Mouse (Mus musculus): ENCODE results near the gene Igfals. TPM values are rescaled to one million over a fixed set of nuclear protein-coding genes. Genes with fewer than 3 reads are reported as not detected.

Igfals gene
- polyA plus RNA-seq, 1 experiment from 2014 or later = 0.27 TPM

Other genes with a start within 250 kb of the Igfals start
- 82.2 and 89.6 TPM in 2 replicates for gene Tsc2, start 233.4 kb upstream of the Igfals start, polyA plus RNA-seq (2016; fragmentation: Nextera tagmentation; extraction: Ambion mirVana)
- 14.3 and 14.9 TPM in 2 replicates for gene Nthl1, start 233.3 kb upstream of the Igfals start, polyA plus RNA-seq (2016; fragmentation: Nextera tagmentation; extraction: Ambion mirVana)
- gene Slc9a3r2, start 215.7 kb upstream of the Igfals start, polyA plus RNA-seq (2016; fragmentation: Nextera tagmentation; extraction: Ambion mirVana) = 26.4 and 33.8 TPM in 2 replicates
- not detected in 2 replicates for gene Npw, start 207.5 kb upstream of the Igfals start, polyA plus RNA-seq (2016; fragmentation: Nextera tagmentation; extraction: Ambion mirVana)
- gene Zfp598, start 196.3 kb upstream of the Igfals start, polyA plus RNA-seq (2016; fragmentation: Nextera tagmentation; extraction: Ambion mirVana) = 23.5 and 25.0 TPM in 2 replicates
- gene Syngr3, start 176.0 kb upstream of the Igfals start, polyA plus RNA-seq (2016; fragmentation: Nextera tagmentation; extraction: Ambion mirVana) = 27.6 and 31.7 TPM in 2 replicates
- 43.9 and 48.4 TPM in 2 replicates for gene Gfer, start 169.8 kb upstream of the Igfals start, polyA plus RNA-seq (2016; fragmentation: Nextera tagmentation; extraction: Ambion mirVana)
- gene Noxo1, start 169.8 kb upstream of the Igfals start, polyA plus RNA-seq (2016; fragmentation: Nextera tagmentation; extraction: Ambion mirVana) = 1.7 and 2.2 TPM in 2 replicates
- 86.8 and 97.6 TPM in 2 replicates for gene Tbl3, start 158.3 kb upstream of the Igfals start, polyA plus RNA-seq (2016; fragmentation: Nextera tagmentation; extraction: Ambion mirVana)
- 0.24 TPM in 1 of 2 replicates, not detected in the other for gene Rnf151, start 147.9 kb upstream of the Igfals start, polyA plus RNA-seq (2016; fragmentation: Nextera tagmentation; extraction: Ambion mirVana)
- 892 and 929 TPM in 2 replicates for gene Rps2, start 147.9 kb upstream of the Igfals start, polyA plus RNA-seq (2016; fragmentation: Nextera tagmentation; extraction: Ambion mirVana)
- 201 and 205 TPM in 2 replicates for gene Ndufb10, start 141.5 kb upstream of the Igfals start, polyA plus RNA-seq (2016; fragmentation: Nextera tagmentation; extraction: Ambion mirVana)
- not detected in 2 replicates for gene Rpl3l, start 138.2 kb upstream of the Igfals start, polyA plus RNA-seq (2016; fragmentation: Nextera tagmentation; extraction: Ambion mirVana)
- 18.4 and 20.8 TPM in 2 replicates for gene Msrb1, start 129.4 kb upstream of the Igfals start, polyA plus RNA-seq (2016; fragmentation: Nextera tagmentation; extraction: Ambion mirVana)
- 0.41 and 0.63 TPM in 2 replicates for gene Hs3st6, start 113.0 kb upstream of the Igfals start, polyA plus RNA-seq (2016; fragmentation: Nextera tagmentation; extraction: Ambion mirVana)
- gene Meiob, start 61.7 kb upstream of the Igfals start, polyA plus RNA-seq (2016; fragmentation: Nextera tagmentation; extraction: Ambion mirVana) = not detected in 2 replicates
- gene Hagh, start 25.9 kb upstream of the Igfals start, polyA plus RNA-seq (2016; fragmentation: Nextera tagmentation; extraction: Ambion mirVana) = 29.4 and 31.2 TPM in 2 replicates
- 18.1 and 20.5 TPM in 2 replicates for gene Fahd1, start 15.6 kb upstream of the Igfals start, polyA plus RNA-seq (2016; fragmentation: Nextera tagmentation; extraction: Ambion mirVana)
- gene Nubp2, start 20.4 kb downstream of the Igfals start, polyA plus RNA-seq (2016; fragmentation: Nextera tagmentation; extraction: Ambion mirVana) = 64.0 and 70.3 TPM in 2 replicates
- gene Spsb3, start 20.6 kb downstream of the Igfals start, polyA plus RNA-seq (2016; fragmentation: Nextera tagmentation; extraction: Ambion mirVana) = 52.8 and 52.9 TPM in 2 replicates
- gene Eme2, start 29.1 kb downstream of the Igfals start, polyA plus RNA-seq (2016; fragmentation: Nextera tagmentation; extraction: Ambion mirVana) = 42.6 and 43.6 TPM in 2 replicates
- gene Mrps34, start 29.1 kb downstream of the Igfals start, polyA plus RNA-seq (2016; fragmentation: Nextera tagmentation; extraction: Ambion mirVana) = 88.0 and 89.8 TPM in 2 replicates
- gene Nme3, start 30.5 kb downstream of the Igfals start, polyA plus RNA-seq (2016; fragmentation: Nextera tagmentation; extraction: Ambion mirVana) = 43.2 and 54.2 TPM in 2 replicates
- gene Mapk8ip3, start 71.0 kb downstream of the Igfals start, polyA plus RNA-seq (2016; fragmentation: Nextera tagmentation; extraction: Ambion mirVana) = 78.7 and 80.0 TPM in 2 replicates
- 279 and 292 TPM in 2 replicates for gene Jpt2, start 94.7 kb downstream of the Igfals start, polyA plus RNA-seq (2016; fragmentation: Nextera tagmentation; extraction: Ambion mirVana)
- gene Cramp1l, start 149.8 kb downstream of the Igfals start, polyA plus RNA-seq (2016; fragmentation: Nextera tagmentation; extraction: Ambion mirVana) = 12.8 and 15.0 TPM in 2 replicates
- 28.4 and 28.6 TPM in 2 replicates for gene Ift140, start 150.1 kb downstream of the Igfals start, polyA plus RNA-seq (2016; fragmentation: Nextera tagmentation; extraction: Ambion mirVana)
- 10.1 and 10.4 TPM in 2 replicates for gene Tmem204, start 217.6 kb downstream of the Igfals start, polyA plus RNA-seq (2016; fragmentation: Nextera tagmentation; extraction: Ambion mirVana)
- 45.5 and 46.3 TPM in 2 replicates for gene Telo2, start 250.0 kb downstream of the Igfals start, polyA plus RNA-seq (2016; fragmentation: Nextera tagmentation; extraction: Ambion mirVana)

Data from midbrain, embryonic 12.5 days (tissue).